Comparison of ENCODE assay signal across 1 mouse cellular context in the genomic region with DNA sequence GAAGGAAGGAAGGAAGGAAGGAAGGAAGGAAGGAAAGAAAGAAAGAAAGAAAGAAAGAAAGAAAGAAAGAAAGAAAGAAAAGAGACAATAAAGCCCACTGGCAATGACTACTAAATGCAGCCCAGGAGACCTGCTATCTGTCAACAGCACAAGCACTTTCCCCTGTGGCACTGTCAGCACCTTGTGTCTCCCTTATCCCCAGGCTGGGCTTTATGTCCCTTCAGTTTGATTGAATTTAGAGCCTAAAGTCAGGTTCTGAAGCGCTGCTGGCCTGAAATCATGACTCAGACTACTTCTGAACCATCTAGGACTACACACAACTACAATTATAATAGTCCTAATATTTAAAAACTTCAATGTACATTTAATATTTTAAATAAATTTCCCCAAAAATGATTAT.
TF ChIP-seq lines count a peak whose summit lies in the region.

No protein-coding gene starts in this region.

TF ChIP-seq in MEL, 35 proteins besides CTCF, POLR2A, EP300 and RAD21 (continued from another document):
- TF ChIP-seq ELF1 (IDR thresholded peaks at IDR 0.05; ENCODE audit: low read depth, low read length) (no peak), MYB (IDR thresholded peaks at IDR 0.05; ENCODE audit: low read depth, low read length) (no peak), BHLHE40 (IDR thresholded peaks at IDR 0.05; ENCODE audit: borderline replicate concordance, low read depth, low read length) (no peak), GABPA (IDR thresholded peaks at IDR 0.05; ENCODE audit: low read depth, low read length) (no peak), ZMIZ1 (IDR thresholded peaks at IDR 0.05; ENCODE audit: low read depth, low read length) (no peak), MYC (IDR thresholded peaks at IDR 0.05; ENCODE audit: low read depth, low read length) (no peak), MEF2A (IDR thresholded peaks at IDR 0.05; ENCODE audit: extremely low read depth, insufficient replicate concordance, low read depth, low read length, poor library complexity, severe bottlenecking) (no peak), UBTF (IDR thresholded peaks at IDR 0.05; ENCODE audit: borderline replicate concordance, insufficient read depth, low read depth, low read length) (no peak), TCF12 (IDR thresholded peaks at IDR 0.05; ENCODE audit: low read depth, low read length) (0 out of 2 replicates have a peak, but pooled peaks have one; percentile 17), HCFC1 (IDR thresholded peaks at IDR 0.05; ENCODE audit: low read depth, low read length) (no peak; the same call in 1 of the 2 replicates), MAX (IDR thresholded peaks at IDR 0.05; ENCODE audit: low read length) (no peak), NRF1 (IDR thresholded peaks at IDR 0.05; ENCODE audit: insufficient read depth, low read depth, low read length, poor library complexity, severe bottlenecking) (no peak), TBP (IDR thresholded peaks at IDR 0.05; ENCODE audit: low read depth, low read length) (no peak), ZKSCAN1 (IDR thresholded peaks at IDR 0.05; ENCODE audit: low read depth, low read length) (no peak), USF1 (IDR thresholded peaks at IDR 0.05; ENCODE audit: low read depth, low read length) (no peak)
